Mouse (Mus musculus): ENCODE measurements at regions not wholly inside any gene's neighbourhood (a gene's known extent, or its start where the extent isn't known, plus 50 kb on each side); places are given as distances from the start of the nearest gene placed in this dataset.

GRCm38 (mm10) chr5:43094329-43094898, 138.6 kb upstream of the Cpeb2 start:
- TF ChIP-seq POLR2A (IDR thresholded peaks at IDR 0.05; ENCODE audit: control insufficient read depth, low read depth, low read length): no peak
- no peak for TF ChIP-seq CTCF (IDR thresholded peaks at IDR 0.05; ENCODE audit: control insufficient read depth, insufficient read depth, insufficient replicate concordance, low read depth, low read length)

All from testis, adult 2 months (tissue).